Mouse (Mus musculus) erythroblast, adult 5-6 weeks (primary cell): ENCODE measurements around the gene A930017K11Rik. TPM values are rescaled to one million over a fixed set of nuclear protein-coding genes. Genes with fewer than 3 reads are reported as not detected.

ENCODE experiments used
- total RNA-seq, 2 experiments: library from RNA; stranded (forward) in 1 of 2; stranded (reverse) in 1 of 2; fragments of 150-400 nt in 1 of 2; fragments of 200-764, 138-1000 nt in 1 of 2; gene quantifications; 2 replicates each; pipeline versions ENCODE4 v1.2.3 to v1.2.4; 2015 to 2017; ENCODE audit warnings: low replicate concordance in 2 of 2

The A930017K11Rik gene
- total RNA-seq, 2 experiments from 2014 or later: not detected

Other genes with a start within 250 kb of the A930017K11Rik start
Only the 30 nearest of the 33 such genes appear.
- 4.2 and 6.5 TPM in 2 replicates for gene Rpusd1, start 224.9 kb downstream of the A930017K11Rik start, total RNA-seq (2015; ENCODE audit: low replicate concordance)
- 1.4 TPM in 2 replicates for gene Rpusd1, start 224.9 kb downstream of the A930017K11Rik start, total RNA-seq (2017; ENCODE audit: low replicate concordance)
- not detected in 2 replicates for gene Mslnl, start 216.5 kb downstream of the A930017K11Rik start, total RNA-seq (2015; ENCODE audit: low replicate concordance)
- gene Mslnl, start 216.5 kb downstream of the A930017K11Rik start, total RNA-seq (2017; ENCODE audit: low replicate concordance): not detected in 2 replicates
- gene Msln, start 198.2 kb downstream of the A930017K11Rik start, total RNA-seq (2015; ENCODE audit: low replicate concordance): not detected in 2 replicates
- gene Msln, start 198.2 kb downstream of the A930017K11Rik start, total RNA-seq (2017; ENCODE audit: low replicate concordance): not detected in 2 replicates
- gene Narfl, start 178.8 kb downstream of the A930017K11Rik start, total RNA-seq (2015; ENCODE audit: low replicate concordance): 3.5 and 5.9 TPM in 2 replicates
- gene Narfl, start 178.8 kb downstream of the A930017K11Rik start, total RNA-seq (2017; ENCODE audit: low replicate concordance): 6.2 and 7.8 TPM in 2 replicates
- 2.9 TPM in 1 of 2 replicates, not detected in the other for gene Haghl, start 166.9 kb downstream of the A930017K11Rik start, total RNA-seq (2015; ENCODE audit: low replicate concordance)
- 1.9 and 3.1 TPM in 2 replicates for gene Haghl, start 166.9 kb downstream of the A930017K11Rik start, total RNA-seq (2017; ENCODE audit: low replicate concordance)
- gene Ccdc78, start 166.0 kb downstream of the A930017K11Rik start, total RNA-seq (2015; ENCODE audit: low replicate concordance): not detected in 2 replicates
- not detected in 2 replicates for gene Ccdc78, start 166.0 kb downstream of the A930017K11Rik start, total RNA-seq (2017; ENCODE audit: low replicate concordance)
- gene Fam173a, start 159.7 kb downstream of the A930017K11Rik start, total RNA-seq (2015; ENCODE audit: low replicate concordance): 14.8 and 24.9 TPM in 2 replicates
- gene Fam173a, start 159.7 kb downstream of the A930017K11Rik start, total RNA-seq (2017; ENCODE audit: low replicate concordance): 7.7 and 9.6 TPM in 2 replicates
- not detected in 2 replicates for gene AC134908.4, start 156.9 kb downstream of the A930017K11Rik start, total RNA-seq (2015; ENCODE audit: low replicate concordance)
- not detected in 2 replicates for gene AC134908.4, start 156.9 kb downstream of the A930017K11Rik start, total RNA-seq (2017; ENCODE audit: low replicate concordance)
- gene Metrn, start 155.4 kb downstream of the A930017K11Rik start, total RNA-seq (2015; ENCODE audit: low replicate concordance): 1.3 and 2.9 TPM in 2 replicates
- gene Metrn, start 155.4 kb downstream of the A930017K11Rik start, total RNA-seq (2017; ENCODE audit: low replicate concordance): 3.2 TPM in 2 replicates
- not detected in 2 replicates for gene Fbxl16, start 143.5 kb downstream of the A930017K11Rik start, total RNA-seq (2015; ENCODE audit: low replicate concordance)
- 0.17 TPM in 1 of 2 replicates, not detected in the other for gene Fbxl16, start 143.5 kb downstream of the A930017K11Rik start, total RNA-seq (2017; ENCODE audit: low replicate concordance)
- 0.38 and 0.42 TPM in 2 replicates for gene Wdr24, start 128.9 kb downstream of the A930017K11Rik start, total RNA-seq (2015; ENCODE audit: low replicate concordance)
- gene Wdr24, start 128.9 kb downstream of the A930017K11Rik start, total RNA-seq (2017; ENCODE audit: low replicate concordance): 4.9 and 6.0 TPM in 2 replicates
- 0.84 and 2.1 TPM in 2 replicates for gene Jmjd8, start 123.7 kb downstream of the A930017K11Rik start, total RNA-seq (2015; ENCODE audit: low replicate concordance)
- 3.9 and 6.7 TPM in 2 replicates for gene Jmjd8, start 123.7 kb downstream of the A930017K11Rik start, total RNA-seq (2017; ENCODE audit: low replicate concordance)
- gene Stub1, start 119.2 kb downstream of the A930017K11Rik start, total RNA-seq (2015; ENCODE audit: low replicate concordance): 15.0 and 28.0 TPM in 2 replicates
- gene Stub1, start 119.2 kb downstream of the A930017K11Rik start, total RNA-seq (2017; ENCODE audit: low replicate concordance): 18.8 and 27.9 TPM in 2 replicates
- not detected in 2 replicates for gene Rhbdl1, start 115.3 kb downstream of the A930017K11Rik start, total RNA-seq (2015; ENCODE audit: low replicate concordance)
- gene Rhbdl1, start 115.3 kb downstream of the A930017K11Rik start, total RNA-seq (2017; ENCODE audit: low replicate concordance): 4.7 TPM in 1 of 2 replicates, not detected in the other
- 0.84 TPM in 1 of 2 replicates, not detected in the other for gene Gm20683, start 110.8 kb downstream of the A930017K11Rik start, total RNA-seq (2015; ENCODE audit: low replicate concordance)
- 2.6 TPM in 1 of 2 replicates, not detected in the other for gene Gm20683, start 110.8 kb downstream of the A930017K11Rik start, total RNA-seq (2017; ENCODE audit: low replicate concordance)
- 3.3 and 9.8 TPM in 2 replicates for gene Rhot2, start 107.7 kb downstream of the A930017K11Rik start, total RNA-seq (2015; ENCODE audit: low replicate concordance)
- 19.7 and 28.6 TPM in 2 replicates for gene Rhot2, start 107.7 kb downstream of the A930017K11Rik start, total RNA-seq (2017; ENCODE audit: low replicate concordance)
- 12.5 and 17.6 TPM in 2 replicates for gene Wdr90, start 91.1 kb downstream of the A930017K11Rik start, total RNA-seq (2015; ENCODE audit: low replicate concordance)
- 10.0 and 12.7 TPM in 2 replicates for gene Wdr90, start 91.1 kb downstream of the A930017K11Rik start, total RNA-seq (2017; ENCODE audit: low replicate concordance)
- 9.4 and 9.8 TPM in 2 replicates for gene Mcrip2, start 83.8 kb downstream of the A930017K11Rik start, total RNA-seq (2015; ENCODE audit: low replicate concordance)
- gene Mcrip2, start 83.8 kb downstream of the A930017K11Rik start, total RNA-seq (2017; ENCODE audit: low replicate concordance): 1.7 and 8.0 TPM in 2 replicates
- 7.3 and 9.4 TPM in 2 replicates for gene Mettl26, start 77.5 kb downstream of the A930017K11Rik start, total RNA-seq (2015; ENCODE audit: low replicate concordance)
- 3.7 and 5.3 TPM in 2 replicates for gene Mettl26, start 77.5 kb downstream of the A930017K11Rik start, total RNA-seq (2017; ENCODE audit: low replicate concordance)
- gene Wfikkn1, start 71.7 kb downstream of the A930017K11Rik start, total RNA-seq (2015; ENCODE audit: low replicate concordance): not detected in 2 replicates
- gene Wfikkn1, start 71.7 kb downstream of the A930017K11Rik start, total RNA-seq (2017; ENCODE audit: low replicate concordance): 1.0 TPM in 1 of 2 replicates, not detected in the other
- 2.3 and 6.7 TPM in 2 replicates for gene Rab40c, start 32.8 kb downstream of the A930017K11Rik start, total RNA-seq (2015; ENCODE audit: low replicate concordance)
- gene Rab40c, start 32.8 kb downstream of the A930017K11Rik start, total RNA-seq (2017; ENCODE audit: low replicate concordance): 1.2 and 1.5 TPM in 2 replicates
- gene Pigq, start 7.6 kb downstream of the A930017K11Rik start, total RNA-seq (2015; ENCODE audit: low replicate concordance): 1,336 and 1,664 TPM in 2 replicates
- gene Pigq, start 7.6 kb downstream of the A930017K11Rik start, total RNA-seq (2017; ENCODE audit: low replicate concordance): 1,480 and 1,728 TPM in 2 replicates
- 49.2 and 66.7 TPM in 2 replicates for gene Nhlrc4, start 7.6 kb downstream of the A930017K11Rik start, total RNA-seq (2015; ENCODE audit: low replicate concordance)
- gene Nhlrc4, start 7.6 kb downstream of the A930017K11Rik start, total RNA-seq (2017; ENCODE audit: low replicate concordance): 40.7 and 62.0 TPM in 2 replicates
- gene Capn15, start 33.2 kb upstream of the A930017K11Rik start, total RNA-seq (2015; ENCODE audit: low replicate concordance): 1.2 and 1.5 TPM in 2 replicates
- 1.4 and 2.4 TPM in 2 replicates for gene Capn15, start 33.2 kb upstream of the A930017K11Rik start, total RNA-seq (2017; ENCODE audit: low replicate concordance)
- not detected in 2 replicates for gene Rab11fip3, start 117.0 kb upstream of the A930017K11Rik start, total RNA-seq (2015; ENCODE audit: low replicate concordance)
- 0.17 and 0.42 TPM in 2 replicates for gene Rab11fip3, start 117.0 kb upstream of the A930017K11Rik start, total RNA-seq (2017; ENCODE audit: low replicate concordance)
- 3.1 TPM in 1 of 2 replicates, not detected in the other for gene Decr2, start 137.8 kb upstream of the A930017K11Rik start, total RNA-seq (2015; ENCODE audit: low replicate concordance)
- 0.42 and 3.2 TPM in 2 replicates for gene Decr2, start 137.8 kb upstream of the A930017K11Rik start, total RNA-seq (2017; ENCODE audit: low replicate concordance)
- 10.0 and 15.9 TPM in 2 replicates for gene Nme4, start 143.0 kb upstream of the A930017K11Rik start, total RNA-seq (2015; ENCODE audit: low replicate concordance)
- 4.2 and 5.2 TPM in 2 replicates for gene Nme4, start 143.0 kb upstream of the A930017K11Rik start, total RNA-seq (2017; ENCODE audit: low replicate concordance)
- 9.6 and 13.2 TPM in 2 replicates for gene Tmem8, start 160.7 kb upstream of the A930017K11Rik start, total RNA-seq (2015; ENCODE audit: low replicate concordance)
- gene Tmem8, start 160.7 kb upstream of the A930017K11Rik start, total RNA-seq (2017; ENCODE audit: low replicate concordance): 4.3 and 5.0 TPM in 2 replicates
- gene Mrpl28, start 170.9 kb upstream of the A930017K11Rik start, total RNA-seq (2015; ENCODE audit: low replicate concordance): 21.7 and 22.6 TPM in 2 replicates
- gene Mrpl28, start 170.9 kb upstream of the A930017K11Rik start, total RNA-seq (2017; ENCODE audit: low replicate concordance): 10.1 and 11.0 TPM in 2 replicates
- 5.6 and 6.3 TPM in 2 replicates for gene Axin1, start 186.1 kb upstream of the A930017K11Rik start, total RNA-seq (2015; ENCODE audit: low replicate concordance)
- gene Axin1, start 186.1 kb upstream of the A930017K11Rik start, total RNA-seq (2017; ENCODE audit: low replicate concordance): 29.1 and 33.9 TPM in 2 replicates